Mouse (Mus musculus): Measurements from ENCODE around the gene Macf1.

DNA sequence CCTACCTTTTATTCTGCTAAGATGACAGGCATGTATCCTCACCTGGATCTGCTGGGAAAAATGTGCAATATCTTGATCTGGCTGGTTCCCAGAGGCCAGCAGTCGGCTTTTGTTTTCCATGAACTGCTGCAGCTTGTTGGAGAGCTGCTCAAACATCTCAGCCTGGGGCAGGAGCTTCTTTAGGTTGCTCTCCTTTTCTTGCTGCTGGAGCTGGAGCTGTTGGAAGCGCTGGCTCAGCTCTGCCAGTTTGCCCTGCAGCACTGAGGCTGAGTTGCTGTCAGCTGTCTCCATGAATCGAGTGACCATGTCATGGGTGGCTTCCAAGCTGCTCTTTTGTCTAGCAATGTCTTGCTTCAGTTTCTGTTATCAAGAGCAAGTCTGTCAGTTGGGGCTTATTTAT lies 232.2 kb downstream of the Macf1 start:
- TF ChIP-seq CTCF (IDR thresholded peaks at IDR 0.05; ENCODE audit: low read depth, low read length): no peak
- TF ChIP-seq POLR2A (IDR thresholded peaks at IDR 0.05; ENCODE audit: insufficient read depth, low read length): no peak

Data from ES-Bruce4 (cell line).